Mouse (Mus musculus): ENCODE data around the gene Tulp2. TPM values are rescaled to one million over a fixed set of nuclear protein-coding genes. Genes with fewer than 3 reads are reported as not detected.
"Not testable (repeated sequence)": the region's sequence is repeated elsewhere in the genome, so short reads cannot be mapped to it uniquely, and the experiment has no call there.

The Tulp2 gene
- total RNA-seq, 4 experiments from 2014 or later, result not detected

GRCm38 (mm10) chr7:45486761-45487415 is 5.2 kb downstream of the Tulp2 start, which contains the start of gene Gm45808:
Gene Gm45808 (minus strand): TSS chr7:45486811.
- no peak for DNase-seq (ENCODE audit: low spot score in 2 of 2)

DNA sequence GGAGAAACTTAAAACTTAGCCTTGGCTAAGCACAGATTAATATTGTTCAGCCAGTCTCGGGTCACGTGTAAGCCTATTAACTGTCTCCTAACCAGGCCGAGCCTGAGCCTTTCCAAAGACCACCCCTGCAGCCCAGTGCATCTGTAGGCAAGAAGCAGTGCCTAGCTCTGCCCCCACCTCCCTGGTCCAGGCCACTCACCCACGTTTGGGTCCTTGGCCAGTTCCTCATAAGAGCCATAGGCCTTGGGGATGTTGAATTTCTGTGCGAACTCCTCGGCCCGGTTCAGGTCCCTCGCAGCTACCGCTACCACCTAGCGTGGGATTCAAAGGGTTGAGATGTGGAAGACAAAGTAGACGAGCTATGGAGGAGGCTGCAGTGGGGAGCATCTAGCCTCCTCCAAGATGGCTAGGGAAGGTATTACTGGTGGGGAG is 6.2 kb downstream of the Tulp2 start:
- DNase-seq (ENCODE audit: low spot score in 2 of 2), result no peak

DNA sequence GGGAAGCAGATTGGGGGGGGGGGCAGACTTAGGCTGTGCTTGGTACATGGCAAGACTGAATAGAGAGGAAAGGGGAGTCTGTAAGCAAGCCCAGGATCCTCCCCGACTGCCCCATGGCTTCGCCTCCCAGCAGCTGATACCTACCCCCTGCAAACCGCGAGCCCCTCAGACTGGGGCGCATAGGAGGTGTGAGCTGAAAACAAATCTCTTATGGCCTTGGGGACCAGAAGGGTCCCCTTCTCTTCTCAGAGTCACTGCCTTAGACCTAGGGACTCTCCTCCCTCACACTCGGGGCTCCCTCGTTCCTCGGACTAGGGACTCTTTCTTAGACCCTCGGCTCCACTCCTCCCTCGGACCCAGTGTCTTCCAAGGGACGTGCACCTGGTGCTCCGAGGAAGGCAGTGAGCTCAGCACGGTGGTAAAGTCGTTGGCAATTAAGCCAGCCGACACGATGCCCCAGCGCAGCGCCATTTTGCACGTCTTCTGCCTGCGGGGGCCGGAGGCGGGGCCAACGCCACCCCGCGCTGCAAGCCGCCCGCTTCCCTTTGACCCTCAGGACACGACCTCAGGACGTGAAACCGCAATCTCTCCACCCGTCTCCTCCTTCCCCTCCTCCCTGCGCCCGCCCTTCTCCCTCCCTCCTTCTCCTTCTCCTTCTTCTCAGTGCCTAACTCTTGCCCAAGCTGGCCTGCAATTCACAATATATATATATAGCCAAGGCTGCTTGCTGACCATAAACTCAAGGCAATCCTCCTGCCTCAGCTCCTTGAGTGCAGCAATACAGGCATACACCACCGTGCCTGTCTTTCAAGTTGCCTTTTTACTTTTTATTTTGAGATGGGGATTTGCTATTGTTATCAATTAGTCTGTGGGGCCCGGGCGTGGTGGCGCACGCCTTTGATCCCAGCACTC is 6.9 kb downstream of the Tulp2 start, which contains the start of gene Dhdh:
Dhdh (minus strand) TSS at position 513 of the 912 bp plus-strand sequence.
- DNase-seq (ENCODE audit: low spot score in 2 of 2), result peak in 1 of 2 experiments; percentile 35

DNA sequence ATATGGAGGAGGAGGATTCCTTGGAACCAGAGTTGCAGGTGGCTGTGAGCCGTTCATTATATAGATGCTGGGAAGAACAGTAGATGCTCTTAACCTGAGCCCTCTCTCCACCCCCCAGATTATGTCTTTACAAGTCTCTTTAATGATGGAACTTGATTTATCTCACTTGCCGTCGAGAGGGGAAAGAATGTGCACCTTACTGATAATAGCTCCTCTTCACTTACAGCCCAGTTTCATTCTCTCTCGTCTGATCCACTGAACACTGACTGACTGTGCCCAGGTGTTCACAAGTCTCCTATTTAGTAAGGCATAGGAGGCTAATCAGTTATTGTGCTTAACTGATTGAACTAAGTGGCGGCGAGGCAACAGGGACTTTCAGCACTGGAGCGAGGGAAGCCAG is 7.9 kb downstream of the Tulp2 start:
- DNase-seq (ENCODE audit: low spot score in 2 of 2), result no peak

DNA sequence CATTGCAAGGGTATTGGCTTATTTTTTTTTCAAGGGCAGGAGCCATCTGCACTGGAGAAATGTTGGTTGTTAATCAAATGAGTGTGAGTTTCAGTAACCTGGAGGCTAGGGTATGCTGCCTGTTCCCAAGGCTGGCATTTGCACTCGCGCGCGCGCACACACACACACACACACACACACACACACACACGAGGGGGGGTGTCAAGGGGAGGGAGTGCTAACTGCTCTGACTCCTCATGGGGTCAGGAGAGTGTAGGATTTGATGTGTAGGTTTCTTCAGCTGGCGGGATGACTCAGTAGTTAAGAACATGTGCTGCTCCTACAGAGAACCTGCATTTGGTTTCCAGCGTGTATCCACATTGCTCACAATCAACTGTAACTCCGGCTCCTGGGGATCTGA is 9.1 kb downstream of the Tulp2 start:
- no peak for DNase-seq (ENCODE audit: low spot score in 2 of 2)

DNA sequence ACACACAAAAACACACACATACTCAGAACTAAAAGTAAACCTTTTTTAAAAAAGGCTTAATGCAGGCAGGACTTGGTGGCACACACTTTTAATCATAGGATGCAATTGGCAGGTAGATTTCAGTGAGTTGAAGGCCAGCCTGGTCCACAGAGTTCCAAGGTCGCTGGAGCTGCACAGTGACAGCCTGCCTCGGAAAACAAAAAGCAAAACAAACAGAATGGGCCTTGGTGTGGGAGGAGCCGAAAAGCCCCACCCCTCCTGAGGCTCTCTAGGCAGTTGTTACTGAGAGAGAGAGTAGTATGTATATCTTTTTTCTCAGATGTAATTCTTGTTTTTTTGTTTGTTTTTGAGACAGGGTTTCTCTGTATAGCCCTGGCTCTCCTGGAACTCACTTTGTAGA is 9.6 kb downstream of the Tulp2 start:
- DNase-seq (ENCODE audit: low spot score in 2 of 2), result no peak

- DNase-seq (ENCODE audit: low spot score in 2 of 2), result no peak
These were observed 10.7 kb downstream of the Tulp2 start for GRCm38 (mm10) chr7:45492225-45492844.

DNA sequence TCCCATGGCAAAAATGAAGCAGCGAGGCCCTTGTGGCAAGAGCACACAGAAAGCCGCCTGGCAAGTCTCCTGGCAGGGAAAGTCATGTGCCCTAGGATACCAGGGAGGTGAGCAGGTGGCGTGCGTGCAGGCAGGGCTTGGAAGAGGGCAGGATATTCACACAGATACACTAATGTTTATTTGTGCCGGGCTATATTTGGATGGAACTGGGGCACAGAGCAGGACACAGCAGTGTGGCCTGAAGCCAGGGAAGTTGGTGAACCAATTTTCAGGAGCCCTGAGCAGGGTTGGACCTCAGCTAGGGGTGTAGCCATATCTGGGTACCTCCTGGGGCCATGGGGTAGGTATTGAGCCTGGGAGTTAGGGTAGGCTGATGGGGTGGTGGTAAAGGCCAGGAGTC is 11.3 kb downstream of the Tulp2 start:
- no peak for DNase-seq (ENCODE audit: low spot score in 2 of 2)

DNA sequence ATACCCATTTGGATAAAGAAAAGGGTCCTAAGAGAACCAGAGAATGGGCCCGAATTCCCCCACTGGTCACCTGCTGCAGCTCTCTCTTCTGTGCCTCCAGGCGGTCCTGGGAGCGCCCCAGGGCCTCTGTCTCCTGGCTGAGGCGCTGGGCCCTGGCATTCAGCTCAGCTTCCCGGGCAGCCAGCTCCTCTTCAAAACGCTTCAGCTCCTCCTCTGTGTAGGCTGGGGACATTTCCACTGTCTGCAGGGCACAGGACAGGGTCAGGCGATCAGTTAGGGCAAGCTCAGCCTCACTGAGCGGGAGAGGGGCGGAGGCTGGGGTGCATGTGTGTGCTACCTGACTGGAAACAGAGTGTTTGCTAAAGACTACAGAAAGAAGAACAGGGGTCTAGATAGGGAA is 12.9 kb downstream of the Tulp2 start:
- no peak for DNase-seq (ENCODE audit: low spot score in 2 of 2)

GRCm38 (mm10) chr7:45498427-45498826 is 16.8 kb downstream of the Tulp2 start:
- DNase-seq (ENCODE audit: low spot score in 2 of 2), result no peak

- DNase-seq (ENCODE audit: low spot score in 2 of 2), result no peak
These were observed 25.9 kb downstream of the Tulp2 start for GRCm38 (mm10) chr7:45507583-45507982.

- DNase-seq (ENCODE audit: low spot score in 2 of 2), result no peak
These were observed 26.9 kb downstream of the Tulp2 start for GRCm38 (mm10) chr7:45508561-45508960.

DNA sequence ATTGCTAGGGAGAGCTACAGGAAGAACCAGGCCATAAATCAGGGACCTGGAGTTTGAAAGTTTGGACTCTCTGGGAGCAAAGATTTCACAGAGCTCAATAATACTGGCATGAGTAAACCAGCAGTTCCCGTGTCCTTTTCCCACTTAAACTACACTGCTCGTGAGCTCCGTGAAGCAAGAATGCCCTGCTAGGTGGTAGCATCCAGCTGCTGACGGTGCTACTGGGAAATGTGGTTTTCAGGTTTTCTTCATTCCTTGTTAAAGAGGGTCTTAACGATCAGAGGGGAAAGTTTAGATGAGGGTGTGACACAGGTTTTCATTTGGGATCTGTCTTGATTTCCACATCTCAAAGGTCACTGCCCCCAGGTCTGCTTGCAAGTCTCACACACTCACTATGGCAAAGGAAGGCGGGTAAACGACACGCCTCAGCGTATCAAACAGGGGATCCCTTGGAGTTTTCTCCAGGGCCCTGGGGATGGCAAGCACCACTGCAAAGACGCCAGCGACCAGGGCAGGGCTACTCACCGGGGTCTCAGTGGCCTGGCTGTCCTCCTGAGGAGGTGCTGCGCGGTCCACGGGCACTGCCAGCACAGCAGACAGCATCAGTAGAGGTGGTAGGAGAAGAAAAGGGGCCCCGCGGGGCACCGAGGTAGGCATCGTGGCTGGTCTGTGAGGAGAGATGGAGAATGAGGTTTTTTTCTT is 27.7 kb downstream of the Tulp2 start:
- no peak for DNase-seq (ENCODE audit: low spot score in 2 of 2)

GRCm38 (mm10) chr7:45509912-45510787 is 28.5 kb downstream of the Tulp2 start, which contains the start of gene Nucb1:
Gene Nucb1 (minus strand): TSS chr7:45510406.
- DNase-seq (ENCODE audit: low spot score in 2 of 2), result peak; percentile 86 to 87

GRCm38 (mm10) chr7:45514411-45514810 is 32.7 kb downstream of the Tulp2 start:
- no peak for DNase-seq (ENCODE audit: low spot score in 2 of 2)

DNA sequence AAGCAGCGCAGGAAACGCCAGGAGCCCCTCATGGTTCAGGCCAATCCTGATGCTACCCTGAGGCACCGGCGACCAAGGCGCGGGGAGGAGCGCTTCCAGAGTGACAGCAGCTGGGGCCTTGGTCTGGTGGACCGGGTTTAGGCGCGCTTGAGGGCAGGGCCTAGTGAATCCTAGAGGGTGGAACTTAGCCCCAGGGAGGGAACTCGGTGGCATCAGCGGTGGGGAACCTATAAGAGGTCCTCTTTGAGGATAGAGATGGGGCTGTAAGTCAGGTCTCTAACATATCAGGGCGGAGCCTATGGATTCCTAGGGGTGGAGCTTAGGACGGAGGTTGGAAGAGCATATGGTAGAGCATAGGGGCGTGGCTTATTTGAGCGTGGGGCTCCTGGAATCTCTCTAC is 33.8 kb downstream of the Tulp2 start:
- DNase-seq (ENCODE audit: low spot score in 2 of 2), result no peak

DNA sequence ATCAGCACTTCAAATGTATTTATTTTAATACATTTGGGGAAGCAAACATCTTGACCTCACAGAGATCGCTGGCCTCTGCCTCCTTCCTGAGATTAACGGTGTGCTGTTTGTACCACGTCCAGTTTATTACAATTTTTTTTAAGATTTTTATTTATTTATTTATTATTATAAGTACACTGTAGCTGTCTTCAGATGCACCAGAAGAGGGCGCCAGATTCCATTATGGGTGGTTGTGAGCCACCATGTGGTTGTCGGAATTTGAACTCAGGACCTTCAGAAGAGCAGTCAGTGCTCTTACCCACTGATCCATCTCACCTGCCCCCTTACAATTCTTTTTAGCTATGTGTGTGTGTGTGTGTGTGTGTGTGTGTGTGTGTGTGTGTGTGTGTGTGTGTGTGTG is 35.2 kb downstream of the Tulp2 start:
- not testable (repeated sequence) for DNase-seq (ENCODE audit: low spot score in 2 of 2)

GRCm38 (mm10) chr7:45518618-45519017 is 36.9 kb downstream of the Tulp2 start:
- DNase-seq (ENCODE audit: low spot score in 2 of 2), result no peak

DNA sequence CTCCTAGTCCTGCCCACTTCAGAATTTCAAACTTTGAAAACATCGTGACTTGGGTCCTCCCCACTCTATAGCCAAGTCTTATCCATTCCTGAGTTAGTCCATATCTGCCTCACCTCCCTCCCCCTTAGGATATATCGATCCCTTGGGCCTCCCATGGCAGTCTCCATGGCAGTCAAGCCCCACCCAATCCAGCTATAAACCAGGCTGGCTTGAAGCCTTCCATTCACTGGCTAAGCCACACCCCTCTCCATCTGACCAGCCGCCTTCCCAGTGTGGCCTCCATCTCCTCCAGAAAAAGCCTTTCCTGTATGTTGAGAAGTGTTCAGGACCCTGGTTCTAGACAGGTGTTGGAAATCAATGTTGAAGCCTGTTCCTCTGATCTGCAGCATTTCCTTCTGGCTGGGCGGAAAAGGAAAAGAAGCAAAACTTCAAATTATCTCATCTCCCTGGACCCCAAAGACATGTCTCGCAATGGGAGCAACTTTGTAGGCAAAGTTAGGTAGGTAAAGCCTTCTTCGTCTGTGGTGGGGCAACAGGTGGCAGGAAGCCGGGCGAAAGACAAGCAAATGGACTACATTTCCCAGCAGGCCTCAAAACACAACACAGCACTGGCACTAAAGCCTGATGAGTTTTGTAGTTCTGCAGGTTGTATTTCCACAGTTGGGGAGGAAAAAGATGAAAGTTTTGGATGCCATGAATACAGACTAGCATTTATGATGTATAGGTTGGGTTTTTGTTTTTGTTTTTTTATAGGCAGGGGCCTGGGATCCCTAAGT is 37.9 kb downstream of the Tulp2 start:
- DNase-seq (ENCODE audit: low spot score in 2 of 2), result no peak

GRCm38 (mm10) chr7:45520605-45521004 is 38.9 kb downstream of the Tulp2 start:
- no peak for DNase-seq (ENCODE audit: low spot score in 2 of 2)

Measured in layer of hippocampus, adult 8-10 months (tissue).